Mouse (Mus musculus): ENCODE measurements around the gene Hyou1.
"Not testable (repeated sequence)": the region's sequence is repeated elsewhere in the genome, so short reads cannot be mapped to it uniquely, and the experiment has no call there.

The Hyou1 gene

DNA sequence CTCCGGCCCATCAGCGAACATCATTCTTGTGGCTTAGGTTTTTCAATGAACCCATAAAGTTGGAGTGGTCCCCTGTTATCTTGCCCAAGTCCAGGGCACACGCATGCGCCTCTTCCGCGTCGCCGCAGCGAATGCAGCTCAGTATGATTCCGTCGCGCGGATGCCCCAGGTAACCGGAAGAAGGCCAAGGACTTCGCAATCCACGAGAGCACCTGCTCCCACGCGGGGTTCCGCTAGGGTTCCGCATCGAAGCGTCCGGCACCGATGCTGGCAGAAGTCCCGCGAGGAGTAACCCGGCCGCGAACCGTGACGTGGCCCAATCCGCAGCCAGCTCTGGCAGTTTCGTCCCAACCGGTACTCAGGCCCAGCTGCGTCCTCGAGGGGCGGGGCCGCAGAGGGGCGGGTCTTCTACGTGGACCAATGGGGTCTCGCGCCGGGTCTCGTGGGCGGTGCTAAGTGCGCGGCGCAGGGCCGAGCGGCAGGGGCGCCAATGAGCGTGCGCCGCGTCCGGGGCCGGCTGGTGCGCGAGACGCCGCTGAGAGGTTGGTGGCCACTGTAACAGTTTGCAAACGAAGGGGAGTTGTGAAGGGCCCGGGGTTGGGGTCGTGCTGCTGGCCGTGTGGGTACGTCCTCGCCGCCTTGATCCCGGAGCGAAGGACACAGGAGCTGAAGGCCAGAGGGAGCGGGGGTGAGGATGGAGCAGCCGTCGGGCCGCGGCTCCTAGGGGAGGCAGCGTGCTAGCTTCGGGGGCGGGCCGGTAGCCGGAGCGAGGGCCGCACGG is at the start of gene Hyou1:
TSS of gene Hyou1 (plus strand) at position 437 of the 781 bp plus-strand sequence.
- peak; percentile 99 to 100 for DNase-seq

DNA sequence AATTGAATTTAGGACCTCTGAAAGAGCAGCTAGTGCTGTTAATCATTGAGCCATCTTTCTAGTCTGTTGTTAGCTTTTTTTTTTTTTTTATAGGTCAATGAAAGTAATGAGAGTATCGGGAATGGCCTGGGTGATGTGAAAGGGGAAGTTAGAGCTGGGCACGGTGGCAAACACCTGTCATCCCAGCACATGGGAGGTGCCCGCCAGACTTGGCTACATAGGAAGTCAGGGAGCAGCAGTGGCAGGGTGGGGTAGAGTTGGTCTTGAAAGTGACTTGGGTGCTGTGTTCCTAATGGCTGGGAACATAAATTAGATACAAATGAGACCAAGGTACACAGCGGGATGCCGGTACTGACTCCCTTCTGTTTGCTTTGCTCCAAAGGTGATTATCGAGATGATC is 48.6 kb upstream of the Hyou1 start:
- no peak for DNase-seq

DNA sequence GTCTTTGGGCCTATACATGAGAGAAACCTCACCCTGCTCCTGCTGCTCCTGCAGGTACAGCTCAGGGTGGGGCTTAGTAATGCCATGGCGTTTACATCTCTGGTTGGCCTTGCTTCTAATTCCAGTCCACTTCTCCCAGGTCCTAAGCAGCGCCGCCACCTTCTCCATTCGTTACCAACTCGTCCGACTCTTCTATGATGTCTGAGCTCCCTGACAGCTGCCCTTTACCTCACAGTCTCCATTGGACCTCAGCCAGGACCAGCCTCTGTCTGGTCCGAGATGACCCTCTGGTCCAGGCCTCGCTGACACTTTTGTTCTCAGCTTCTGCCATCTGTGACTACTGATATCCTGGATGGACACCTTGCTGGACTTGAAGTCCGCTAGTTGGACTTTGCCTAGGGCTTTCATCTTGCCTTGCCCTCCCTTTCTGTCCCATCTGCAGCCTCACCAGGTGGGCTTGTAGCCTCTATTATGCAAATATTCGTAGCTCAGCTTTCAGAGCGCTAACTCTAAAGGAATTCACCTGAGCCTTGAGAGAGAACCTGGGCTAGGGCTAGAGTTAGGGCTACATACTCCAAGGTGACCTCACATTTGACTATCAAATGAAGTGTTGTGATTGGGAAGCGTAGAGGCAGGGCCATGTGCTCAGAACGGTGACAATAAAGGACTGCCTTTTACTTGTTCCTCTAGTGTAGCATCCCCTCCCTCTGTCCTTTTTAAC is 46.2 kb upstream of the Hyou1 start:
- DNase-seq, result no peak

DNA sequence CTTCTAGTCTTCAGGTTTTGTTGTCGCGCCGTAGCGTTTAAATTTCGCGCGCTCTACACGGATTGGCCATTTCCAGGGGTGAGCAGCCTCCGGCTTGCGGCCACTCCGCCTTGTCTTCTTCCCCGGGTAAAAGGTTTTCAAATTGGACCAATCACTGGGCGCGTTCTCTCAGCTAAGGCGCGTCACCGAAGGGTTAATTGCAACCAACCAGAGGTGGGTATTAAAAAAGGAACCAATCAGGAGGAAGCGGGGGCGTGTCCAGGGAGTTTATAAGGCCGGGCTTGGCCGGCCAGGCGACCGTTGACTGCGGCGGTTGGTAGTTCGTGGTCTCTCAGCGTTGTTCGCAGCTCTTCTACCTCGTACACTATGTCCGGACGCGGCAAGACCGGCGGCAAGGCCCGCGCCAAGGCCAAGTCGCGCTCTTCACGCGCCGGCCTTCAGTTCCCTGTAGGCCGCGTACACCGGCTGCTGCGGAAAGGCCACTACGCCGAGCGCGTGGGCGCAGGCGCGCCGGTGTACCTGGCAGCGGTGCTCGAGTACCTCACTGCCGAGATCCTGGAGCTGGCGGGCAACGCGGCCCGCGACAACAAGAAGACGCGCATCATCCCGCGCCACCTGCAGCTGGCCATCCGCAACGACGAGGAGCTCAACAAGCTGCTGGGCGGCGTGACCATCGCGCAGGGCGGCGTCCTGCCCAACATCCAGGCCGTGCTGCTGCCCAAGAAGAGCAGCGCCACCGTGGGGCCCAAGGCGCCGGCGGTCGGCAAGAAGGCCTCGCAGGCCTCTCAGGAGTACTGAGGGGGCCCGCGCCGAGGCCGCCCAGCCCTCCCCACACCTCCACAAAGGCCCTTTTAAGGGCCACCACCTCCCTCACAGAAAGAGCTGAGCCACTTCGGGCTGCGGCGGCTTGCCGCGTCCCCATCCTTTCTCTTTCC is 44.6 kb upstream of the Hyou1 start, which contains the start of gene H2afx:
TSS of gene H2afx (plus strand) at position 299 of the 935 bp plus-strand sequence.
- peak; percentile 99 for DNase-seq

DNA sequence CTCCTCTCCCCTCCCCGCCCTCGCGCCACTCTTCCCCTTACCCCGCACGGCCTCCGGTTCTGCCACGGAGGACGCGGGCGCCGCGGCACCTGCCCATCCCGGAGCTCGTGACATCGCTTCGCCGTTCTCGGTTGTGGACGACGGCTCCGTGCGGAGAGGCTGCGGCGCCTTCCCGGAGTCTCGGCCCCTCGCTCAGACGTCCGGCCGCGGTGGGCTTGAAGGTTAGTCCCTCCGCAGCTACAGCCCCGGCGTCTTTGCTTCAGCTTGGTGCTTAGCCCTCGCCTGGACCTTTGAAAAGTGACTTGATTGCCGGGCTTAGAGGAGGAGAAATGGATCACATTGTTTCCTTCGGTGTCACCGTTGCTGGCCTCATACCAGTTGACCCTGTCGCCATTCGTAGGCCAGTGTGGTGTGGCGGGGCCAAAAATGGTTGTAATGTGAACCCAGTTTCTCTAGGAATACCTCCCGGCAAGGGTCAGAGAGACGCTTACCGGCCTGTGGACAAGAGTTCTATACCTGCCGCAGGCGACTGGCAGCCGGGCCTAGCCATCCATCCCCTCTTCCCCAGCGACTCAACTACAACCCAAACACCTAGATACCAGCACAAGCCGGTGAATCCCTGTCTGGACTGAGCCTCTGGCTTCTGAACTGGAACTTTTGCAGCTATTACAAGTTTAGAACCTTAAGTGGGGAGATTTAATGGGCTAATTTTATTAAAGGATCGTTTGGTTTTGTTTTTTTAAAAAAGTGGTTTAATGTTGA is 43.8 kb upstream of the Hyou1 start:
- peak; percentile 24 to 69 for DNase-seq

DNA sequence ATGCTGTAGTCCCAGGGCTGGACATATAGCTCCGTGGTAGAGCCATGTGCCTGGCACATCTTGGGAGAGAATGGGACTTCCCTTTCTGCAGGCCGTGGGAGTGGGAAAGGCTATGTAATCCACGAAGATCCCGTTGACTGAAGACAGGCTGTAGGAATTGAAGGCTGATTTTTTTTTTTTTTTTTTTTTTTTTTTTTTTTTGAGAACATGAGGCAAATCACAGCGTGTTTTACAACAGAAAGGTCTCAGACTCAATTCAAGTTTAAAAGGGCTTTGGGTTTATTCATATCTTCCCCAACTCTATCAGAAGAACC is 43.2 kb upstream of the Hyou1 start:
- no peak for DNase-seq

DNA sequence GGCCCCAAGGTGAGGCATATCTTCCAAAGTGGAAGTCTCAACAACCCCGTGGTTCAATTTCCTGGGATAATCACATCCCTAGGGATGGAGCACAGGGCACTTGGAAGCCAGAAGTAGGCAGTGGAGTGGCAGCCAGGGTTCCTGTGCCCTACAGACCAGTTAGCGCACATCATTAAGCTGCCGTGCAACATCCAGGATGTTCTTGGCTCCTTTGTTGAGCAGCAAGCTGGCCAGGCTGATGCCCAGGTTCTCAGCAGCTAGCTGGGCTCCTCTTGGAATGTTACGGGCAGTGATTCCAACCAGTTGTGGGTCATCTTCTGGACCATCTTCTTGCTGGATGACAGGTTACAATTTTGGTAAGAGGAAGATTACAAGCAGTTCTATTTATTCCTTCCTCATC is 42.8 kb upstream of the Hyou1 start:
- DNase-seq, result not testable (repeated sequence)

DNA sequence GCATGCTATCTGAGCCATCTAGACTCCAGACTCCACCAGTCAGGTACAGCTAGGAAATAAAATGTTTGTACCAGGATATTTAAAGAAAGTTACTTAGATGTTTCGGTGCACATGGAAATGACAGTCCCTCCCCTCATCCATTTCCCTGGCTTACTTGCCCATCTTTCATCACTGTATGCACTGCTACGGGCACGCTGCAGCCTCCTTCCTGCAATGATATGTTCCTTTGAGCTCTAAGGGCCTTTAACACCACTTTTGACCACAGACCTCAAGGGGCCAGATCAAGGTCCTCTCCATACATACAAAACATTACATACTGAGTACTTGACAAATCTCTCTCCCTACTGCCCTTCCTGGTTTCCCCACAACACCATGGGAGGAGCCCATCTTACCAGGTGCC is 42.3 kb upstream of the Hyou1 start:
- no peak for DNase-seq

DNA sequence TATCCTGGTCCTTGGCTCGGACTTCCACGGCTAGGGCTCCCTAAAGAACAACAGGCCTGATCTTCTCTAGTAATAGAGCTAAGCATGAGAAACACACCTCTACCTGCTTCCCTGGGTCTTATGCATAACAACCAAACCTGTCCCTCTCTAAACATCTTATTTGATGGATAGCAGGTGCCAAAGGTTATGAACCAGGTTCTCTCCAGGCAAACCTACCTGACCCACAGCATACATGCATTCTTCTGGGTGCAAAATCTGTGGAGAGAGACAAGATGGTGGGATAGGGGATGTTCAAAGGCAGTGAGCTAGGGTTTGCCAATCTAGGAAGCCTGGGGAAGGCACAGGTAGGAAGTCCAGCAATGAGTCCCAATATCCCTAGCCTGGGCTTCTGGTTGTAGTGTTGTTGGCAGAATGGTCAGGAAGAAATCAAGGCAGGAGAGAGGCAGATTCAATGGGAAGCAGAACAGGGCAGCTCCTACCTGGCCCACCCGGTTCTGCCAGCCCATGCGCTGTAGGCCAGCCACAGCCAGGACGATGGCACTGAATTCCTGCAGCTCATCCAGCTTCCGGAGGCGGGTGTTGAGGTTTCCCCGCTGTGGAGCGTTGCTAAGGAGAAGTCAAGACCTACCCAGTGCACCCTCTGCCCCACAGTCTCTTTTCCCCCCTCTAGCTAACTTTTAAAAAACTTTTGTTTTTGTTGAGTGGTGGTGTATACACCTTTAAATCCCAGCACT is 41.7 kb upstream of the Hyou1 start:
- DNase-seq, result no peak

DNA sequence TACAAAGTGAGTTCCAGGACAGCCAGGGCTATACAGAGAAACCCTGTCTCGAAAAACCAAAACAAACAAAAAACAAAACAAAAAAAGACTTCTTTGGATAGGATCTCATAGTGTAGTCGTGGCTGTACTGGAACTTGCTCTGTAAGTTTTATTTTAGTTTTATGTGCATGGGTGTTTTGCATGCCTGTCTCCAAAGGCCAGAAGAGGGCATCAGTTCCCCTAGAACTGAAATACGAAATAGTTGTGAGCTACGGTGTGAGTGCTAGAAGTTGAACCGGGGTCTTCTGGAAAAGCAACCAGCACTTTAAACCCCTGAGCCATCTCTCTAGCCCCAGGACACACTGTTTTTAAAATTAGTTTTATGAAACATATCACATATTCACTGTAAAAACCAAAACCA is 40.7 kb upstream of the Hyou1 start:
- DNase-seq, result no peak

DNA sequence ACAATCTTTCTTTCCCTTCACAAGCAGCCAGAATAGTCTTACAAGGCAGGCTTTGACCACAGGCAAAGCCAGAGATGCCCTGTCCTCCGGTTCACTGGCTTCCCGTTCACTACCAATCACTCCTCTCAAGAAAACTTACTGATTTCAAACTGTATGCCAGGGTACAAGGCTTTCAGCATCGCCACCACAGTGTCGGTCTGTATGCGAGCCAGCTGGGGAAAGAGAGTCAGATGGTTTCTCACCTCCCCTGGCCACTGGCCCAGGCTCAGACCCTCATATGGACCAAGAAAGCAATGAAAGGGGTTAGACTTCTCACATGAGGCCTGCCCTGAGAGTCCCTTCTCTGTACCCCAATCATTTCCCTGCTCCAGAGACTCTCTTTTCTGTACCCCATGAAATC is 37.8 kb upstream of the Hyou1 start:
- DNase-seq, result no peak

DNA sequence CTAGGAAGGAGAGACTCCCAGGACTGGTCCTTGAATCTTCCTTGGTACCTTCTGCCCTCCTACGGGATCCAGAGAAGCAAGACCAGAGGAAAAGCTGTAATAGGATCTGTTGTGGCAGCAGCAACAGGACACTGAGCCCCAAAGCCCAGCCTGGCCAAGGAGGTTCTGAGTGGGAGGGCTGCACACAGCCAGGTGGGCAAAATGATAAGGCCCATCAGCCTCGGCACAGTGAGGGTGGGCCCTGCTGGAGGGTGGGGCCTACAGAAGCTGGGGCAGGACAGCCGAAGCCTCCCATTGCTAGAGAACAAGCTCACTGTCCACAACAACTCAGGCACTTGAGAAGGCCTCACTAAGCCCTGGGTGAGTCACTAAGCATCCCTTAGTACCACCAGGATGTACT is 37.1 kb upstream of the Hyou1 start:
- DNase-seq, result no peak

DNA sequence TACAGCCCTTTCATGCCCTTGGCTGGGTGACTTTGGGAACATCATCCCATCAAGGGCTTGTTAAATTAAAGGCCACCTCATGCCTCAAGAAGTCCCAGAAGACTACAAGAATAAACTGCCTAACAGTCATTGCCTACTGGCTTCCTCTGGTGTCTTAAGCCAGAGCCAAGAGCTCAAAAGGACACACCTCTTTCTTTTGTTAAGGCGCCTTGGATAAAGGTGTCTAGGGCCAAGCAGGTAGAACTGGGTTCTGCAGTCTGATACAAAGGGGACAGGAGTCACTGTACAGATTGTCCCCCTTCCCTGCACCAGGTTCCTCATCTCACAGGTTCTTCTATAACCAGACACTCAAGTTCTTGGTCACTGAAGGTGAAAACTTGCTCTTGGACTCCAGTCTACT is 36.7 kb upstream of the Hyou1 start:
- DNase-seq, result no peak

DNA sequence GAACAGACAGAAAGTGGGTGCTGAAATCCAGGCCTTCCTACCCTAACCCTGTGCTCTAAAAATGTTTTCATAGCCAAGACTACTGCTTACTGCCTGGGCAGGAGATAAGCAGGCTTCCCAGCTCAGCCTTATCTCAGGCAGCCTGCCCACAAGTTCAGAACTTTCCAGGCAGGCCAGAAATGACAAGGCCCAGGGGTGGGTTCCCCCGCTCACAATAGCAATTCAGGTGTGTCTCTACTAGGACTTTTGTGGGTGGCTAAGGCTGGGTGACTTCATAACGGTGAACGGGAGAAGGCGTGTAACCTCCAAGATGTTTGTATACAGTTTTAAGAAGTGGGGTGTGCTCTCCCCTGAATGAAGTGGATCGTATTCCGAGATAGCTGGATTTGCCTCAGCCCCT is 36.0 kb upstream of the Hyou1 start:
- DNase-seq, result no peak

DNA sequence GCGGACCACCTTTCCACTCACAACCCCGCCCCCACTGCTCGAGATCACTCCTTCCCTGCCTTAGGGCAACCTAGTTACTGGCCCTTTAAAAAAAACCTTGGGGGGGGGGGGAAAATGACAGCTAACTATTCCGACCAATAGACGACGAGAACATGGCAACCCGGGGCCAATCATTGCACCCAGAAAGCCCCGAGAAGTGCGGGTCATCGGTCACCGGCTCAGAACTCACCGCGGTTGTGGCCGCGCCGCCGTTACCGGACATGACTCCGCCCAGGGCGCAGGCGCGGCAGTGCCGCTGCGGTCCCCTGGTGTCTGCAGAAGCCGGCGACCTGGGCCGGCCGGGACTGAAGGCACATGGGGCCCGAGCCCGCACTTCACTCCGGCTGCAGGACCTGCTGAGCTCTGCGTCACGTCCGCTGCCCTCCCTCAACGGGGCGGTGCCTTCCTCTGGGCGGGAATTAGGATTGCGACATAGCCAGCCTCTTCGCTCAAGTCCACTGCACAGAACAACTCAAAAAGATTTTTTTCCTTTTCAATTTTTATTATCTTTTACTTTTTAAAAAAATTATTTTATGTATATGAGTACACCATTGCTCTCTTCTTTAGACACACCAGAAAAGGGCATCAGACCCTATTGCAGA is 35.4 kb upstream of the Hyou1 start, which contains the start of gene Hmbs:
TSS of gene Hmbs (minus strand) at position 448 of the 641 bp plus-strand sequence.
- peak; percentile 93 to 96 for DNase-seq

DNA sequence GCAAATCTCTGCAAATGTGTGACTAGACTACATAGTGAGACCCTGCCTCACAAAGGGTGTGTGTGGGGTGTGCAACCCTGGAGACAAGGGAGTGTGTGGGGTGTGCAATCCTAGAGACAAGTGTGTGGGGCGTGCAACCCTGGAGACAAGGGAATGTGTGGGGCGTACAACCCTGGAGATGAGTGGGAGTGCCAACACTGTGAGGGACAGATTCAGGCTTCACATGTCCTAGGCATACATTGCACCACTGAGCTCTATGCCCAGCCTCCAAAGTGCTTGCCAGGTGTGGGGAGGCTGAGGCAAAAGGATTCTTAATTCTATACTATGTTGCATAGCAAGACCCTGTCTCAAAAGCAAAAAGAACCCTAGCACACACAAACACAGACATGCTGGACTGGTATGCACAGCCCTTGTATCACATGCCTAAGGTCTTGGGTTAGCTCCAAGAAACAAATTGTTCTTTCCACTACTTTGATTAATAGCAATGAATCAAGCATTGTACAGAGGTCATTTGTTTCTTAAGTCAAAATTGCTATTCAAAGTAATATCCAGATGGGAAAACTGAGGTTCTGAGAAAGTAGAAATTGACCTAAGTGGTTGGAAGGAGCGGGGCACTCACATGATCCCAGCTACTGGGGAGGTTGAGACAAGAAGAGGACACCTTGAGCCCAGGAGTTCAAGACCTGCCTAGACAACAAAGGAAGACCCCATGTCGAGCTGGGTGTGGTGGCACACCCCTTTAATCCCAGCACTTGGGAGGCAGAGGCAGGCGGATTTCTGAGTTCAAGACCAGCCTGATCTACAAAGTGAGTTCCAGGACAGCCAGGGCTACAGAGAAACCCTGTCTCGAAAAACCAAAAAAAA is 33.5 kb upstream of the Hyou1 start:
- DNase-seq, result no peak

DNA sequence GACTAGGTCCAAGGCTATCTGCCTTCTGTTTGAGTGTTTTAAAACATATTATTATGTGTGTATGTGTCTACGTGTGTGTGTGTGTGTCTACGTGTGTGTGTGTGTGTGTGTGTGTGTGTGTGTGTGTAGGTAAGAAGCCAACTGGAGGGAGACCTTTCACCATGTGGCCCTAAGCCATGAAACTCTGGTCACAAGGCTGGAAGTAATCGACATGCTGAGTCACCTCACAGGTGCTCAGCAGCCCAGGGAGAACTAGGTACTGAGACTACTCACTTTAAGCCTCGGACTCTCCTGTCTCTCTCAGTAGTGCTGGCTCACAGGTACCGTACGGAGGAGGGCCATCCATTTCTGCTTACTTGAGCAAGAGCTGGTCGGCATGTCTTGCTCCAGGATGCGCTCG is 32.1 kb upstream of the Hyou1 start:
- peak in 1 of 2 experiments; percentile 42 for DNase-seq

DNA sequence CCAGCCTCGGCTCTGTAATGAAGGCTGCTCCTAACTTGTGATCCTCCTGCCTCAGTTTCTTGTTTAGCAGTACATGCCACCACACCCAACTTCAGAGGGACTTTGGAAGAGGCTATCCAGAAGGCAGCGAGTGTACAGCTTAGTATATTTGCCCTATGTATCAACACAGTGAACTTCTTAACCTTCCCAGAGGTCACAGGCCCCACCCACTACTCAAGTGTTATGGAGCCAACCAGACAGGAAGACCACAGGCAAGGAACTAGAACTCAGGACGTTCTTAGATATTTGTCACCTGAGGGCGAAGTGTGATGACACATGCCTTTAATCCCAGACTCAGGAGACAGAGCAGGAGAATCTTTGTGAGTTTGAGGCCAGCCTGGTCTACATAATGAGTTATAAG is 31.7 kb upstream of the Hyou1 start:
- DNase-seq, result no peak

DNA sequence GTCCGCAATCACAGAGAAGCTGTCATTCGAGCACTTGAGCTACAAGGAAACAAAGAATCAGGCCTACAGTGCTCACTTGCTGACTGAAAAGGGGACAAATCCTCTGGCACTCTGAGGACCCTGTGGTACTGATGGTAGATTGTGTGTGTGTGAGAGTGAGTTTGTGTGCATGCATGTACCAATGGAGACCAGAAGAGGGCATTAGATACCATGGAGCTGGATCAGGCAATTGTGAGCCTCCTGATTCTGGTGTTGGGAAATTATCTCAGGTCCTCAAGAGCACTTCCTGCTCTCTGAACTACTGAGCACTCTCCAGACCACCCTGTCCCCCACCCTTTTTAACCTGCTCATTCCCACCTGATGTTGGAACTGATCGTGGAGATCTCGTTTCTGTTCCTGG is 30.7 kb upstream of the Hyou1 start:
- DNase-seq, result no peak

DNA sequence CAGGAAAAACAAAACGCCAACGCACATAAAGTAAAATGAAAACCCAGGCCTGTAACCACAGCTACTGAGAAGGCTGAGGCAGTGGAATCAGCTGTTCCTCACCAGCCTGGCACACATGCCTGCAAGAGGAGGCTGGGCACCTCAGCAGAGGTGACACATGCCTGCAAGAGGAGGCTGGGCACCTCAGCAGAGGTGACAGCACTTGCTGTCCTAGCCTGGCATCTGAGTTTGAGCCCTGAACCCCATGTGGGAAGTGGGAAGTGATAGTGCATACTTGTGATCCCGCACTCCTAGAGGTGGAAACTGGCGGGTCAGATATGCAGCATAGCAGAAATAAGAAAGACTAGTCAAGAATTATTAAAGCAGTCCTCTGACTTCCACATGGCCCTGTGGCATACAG is 27.9 kb upstream of the Hyou1 start:
- no peak for DNase-seq

Data from kidney, postnatal 25 days (tissue).